Mouse (Mus musculus) kidney, adult 18-20 months (tissue): Measurements from ENCODE around the gene Gatd1.
"Not testable (repeated sequence)": the region's sequence is repeated elsewhere in the genome, so short reads cannot be mapped to it uniquely, and the experiment has no call there.

ENCODE experiments used
- DNase-seq: peaks from one replicate; pipeline ENCODE4 v3.0.0; 2021

Gatd1 gene

GRCm38 (mm10) chr7:141426948-141427730 is 13.2 kb upstream of the Gatd1 start:
- no peak for DNase-seq

DNA sequence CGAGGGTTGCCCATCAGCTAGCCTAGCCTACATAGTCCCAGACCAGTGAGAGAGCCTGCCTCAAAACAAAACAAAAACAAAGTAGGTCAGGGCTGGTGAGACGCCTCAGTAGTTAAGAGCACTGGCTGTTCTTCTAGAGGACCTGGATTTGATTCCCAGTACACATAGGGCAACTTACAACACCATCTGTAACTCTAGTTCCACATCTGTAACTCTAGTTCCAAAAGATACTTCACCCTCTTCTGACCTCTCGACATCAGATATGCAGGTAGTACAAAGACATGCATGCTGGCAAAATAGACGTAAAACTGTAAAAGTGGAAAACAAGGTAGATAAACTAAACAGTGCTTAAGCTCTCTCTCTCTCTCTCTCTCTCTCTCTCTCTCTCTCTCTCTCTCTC is 9.9 kb upstream of the Gatd1 start:
- DNase-seq, result no peak

DNA sequence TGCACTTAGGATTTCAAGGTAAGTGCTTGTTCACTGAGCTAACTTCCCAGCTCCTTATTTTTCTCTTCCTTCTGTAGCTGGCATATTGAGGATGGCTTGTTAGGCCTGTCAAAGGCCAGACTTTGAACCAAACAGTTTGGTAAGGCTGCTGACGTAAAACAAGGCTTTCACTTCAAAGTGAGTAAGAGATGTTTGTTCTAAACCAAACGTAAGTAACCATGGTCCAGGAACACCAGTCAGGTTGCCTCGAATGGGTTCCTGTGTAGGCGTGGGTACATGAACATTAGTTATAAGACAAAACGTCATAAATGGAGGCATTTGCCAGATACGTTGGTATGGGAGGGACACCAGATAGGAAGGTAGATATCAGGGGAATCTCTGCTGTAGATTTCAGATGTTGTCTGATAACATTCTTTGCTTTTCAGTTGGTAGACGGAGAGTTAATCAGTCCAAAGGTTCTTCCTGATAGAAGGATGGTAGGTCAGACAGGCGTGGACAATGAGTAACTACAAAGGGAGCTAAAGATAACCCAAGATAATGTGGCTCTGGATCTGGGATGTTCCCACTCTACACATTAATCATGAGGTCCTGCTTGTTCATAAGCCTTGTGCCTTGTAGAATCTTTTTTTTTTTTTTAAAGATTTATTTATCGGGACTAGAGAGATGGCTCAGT is 6.2 kb upstream of the Gatd1 start:
- DNase-seq, result no peak

DNA sequence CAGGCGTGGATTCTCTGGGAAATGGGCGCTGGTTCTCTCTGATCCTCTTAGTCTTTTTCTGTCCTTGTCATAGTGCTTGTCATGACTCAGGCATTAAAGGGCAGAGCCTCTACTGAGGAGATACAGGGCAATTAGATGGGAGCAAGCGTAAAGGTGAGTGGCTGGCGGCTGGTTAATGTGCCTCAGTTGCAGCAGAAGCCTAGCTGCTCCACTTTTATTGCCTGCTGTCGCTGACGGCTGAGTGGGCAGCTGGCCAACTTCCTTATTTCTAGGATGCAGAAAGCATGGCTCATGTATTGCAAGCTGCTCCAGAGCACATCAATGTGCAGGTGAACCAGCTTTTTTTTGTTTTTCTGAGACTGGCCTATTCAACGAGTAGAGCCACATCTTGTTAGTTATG is 5.0 kb upstream of the Gatd1 start:
- DNase-seq, result peak; percentile 45

- DNase-seq, result no peak
Measured at GRCm38 (mm10) chr7:141417731-141418681, 4.1 kb upstream of the Gatd1 start.

DNA sequence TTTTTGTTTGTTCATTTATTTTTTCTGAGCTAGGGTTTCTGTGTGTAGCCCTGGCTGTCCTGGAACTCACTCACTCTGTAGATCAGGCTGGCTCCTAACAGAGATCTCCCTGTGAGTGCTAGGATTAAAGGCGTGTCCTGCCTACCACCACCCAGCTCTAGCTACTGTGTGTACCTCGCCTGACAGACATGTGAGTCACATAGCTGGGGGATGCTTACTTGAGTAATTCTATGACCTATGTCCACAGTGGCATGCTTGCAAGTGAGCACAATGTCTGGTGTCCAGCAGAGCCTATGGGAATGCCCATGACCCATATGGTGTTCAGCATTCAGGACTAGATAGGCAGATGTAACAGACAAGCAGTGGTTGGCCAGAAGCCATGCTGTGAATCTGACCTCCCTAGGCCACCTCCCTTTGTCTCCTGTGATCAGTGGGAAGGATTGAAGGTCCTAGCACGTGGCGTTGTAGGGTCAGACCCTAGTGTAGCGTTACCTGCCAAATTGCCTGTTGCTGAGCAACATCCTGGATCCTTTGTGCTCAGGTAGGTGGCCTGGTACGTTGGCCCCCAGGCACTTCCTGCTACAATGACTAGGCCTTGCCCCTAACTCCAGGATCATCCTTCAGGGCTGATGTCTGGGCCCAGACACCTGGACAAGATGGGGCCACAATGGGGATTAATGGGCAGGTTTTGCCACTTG is 2.4 kb upstream of the Gatd1 start:
- no peak for DNase-seq

- DNase-seq, result no peak
Measured at GRCm38 (mm10) chr7:141413331-141413730, 605 bp downstream of the Gatd1 start.

GRCm38 (mm10) chr7:141411667-141412066 is 2.3 kb downstream of the Gatd1 start:
- DNase-seq, result no peak

GRCm38 (mm10) chr7:141410631-141411030 is 3.3 kb downstream of the Gatd1 start:
- DNase-seq, result no peak

DNA sequence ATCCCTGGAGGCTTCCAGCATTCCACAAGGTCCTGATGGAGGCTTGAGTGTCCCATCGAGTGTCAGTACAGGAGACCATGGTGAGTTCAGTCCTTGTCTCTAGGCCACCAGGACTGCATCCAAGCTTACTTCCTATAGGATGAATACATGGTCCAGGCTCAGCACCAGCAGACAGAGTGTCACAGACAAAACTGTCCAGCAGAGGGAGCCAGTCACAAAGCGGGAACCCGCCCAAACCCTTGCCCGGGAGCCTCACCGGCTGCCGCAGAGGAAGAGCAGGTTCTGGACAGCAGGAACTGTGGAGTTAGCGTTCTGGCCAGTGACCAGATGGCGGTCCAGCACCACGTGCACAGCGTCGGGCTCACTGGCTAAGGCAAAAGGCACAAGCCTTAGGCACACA is 5.1 kb downstream of the Gatd1 start:
- peak; percentile 89 for DNase-seq

DNA sequence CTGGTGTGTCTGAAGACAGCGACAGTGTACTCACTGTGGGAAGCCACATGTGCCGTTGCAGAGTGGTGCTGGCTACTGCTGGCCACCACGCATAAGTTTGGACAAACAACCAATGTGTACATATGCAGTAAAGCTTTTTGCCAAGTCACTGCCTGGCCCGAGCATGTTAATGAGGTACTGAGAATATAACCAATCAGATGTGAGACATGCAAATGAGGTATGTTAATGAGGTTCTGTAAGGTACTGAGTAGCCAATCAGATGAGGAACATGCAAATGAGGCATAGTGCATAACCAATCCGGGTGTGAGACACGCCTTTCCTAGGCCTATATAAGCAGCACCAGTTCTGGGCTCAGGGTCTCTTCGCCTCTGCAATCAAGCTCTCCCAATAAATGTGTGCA is 6.3 kb downstream of the Gatd1 start:
- DNase-seq, result not testable (repeated sequence)

GRCm38 (mm10) chr7:141405466-141405865 is 8.5 kb downstream of the Gatd1 start:
- no peak for DNase-seq

DNA sequence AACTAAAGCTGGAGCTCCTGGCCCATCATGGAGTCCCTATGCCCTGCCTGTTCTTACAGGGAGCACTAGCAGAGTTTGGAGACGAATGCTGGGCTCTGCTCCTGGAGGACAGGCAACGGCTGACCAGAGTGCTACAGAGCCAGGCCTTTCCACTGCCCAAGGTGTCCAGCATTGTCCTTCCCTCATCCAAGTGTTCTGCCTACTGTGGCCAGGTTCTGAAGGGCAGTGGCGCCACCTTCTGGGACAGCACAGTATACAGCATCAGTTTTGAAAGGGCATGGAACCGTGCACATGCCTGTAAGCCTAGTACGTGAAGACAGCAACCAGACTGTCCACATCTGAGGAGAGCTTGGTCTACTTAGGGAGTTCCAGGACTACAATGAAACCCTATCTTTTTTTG is 10.6 kb downstream of the Gatd1 start:
- peak; percentile 61 for DNase-seq

DNA sequence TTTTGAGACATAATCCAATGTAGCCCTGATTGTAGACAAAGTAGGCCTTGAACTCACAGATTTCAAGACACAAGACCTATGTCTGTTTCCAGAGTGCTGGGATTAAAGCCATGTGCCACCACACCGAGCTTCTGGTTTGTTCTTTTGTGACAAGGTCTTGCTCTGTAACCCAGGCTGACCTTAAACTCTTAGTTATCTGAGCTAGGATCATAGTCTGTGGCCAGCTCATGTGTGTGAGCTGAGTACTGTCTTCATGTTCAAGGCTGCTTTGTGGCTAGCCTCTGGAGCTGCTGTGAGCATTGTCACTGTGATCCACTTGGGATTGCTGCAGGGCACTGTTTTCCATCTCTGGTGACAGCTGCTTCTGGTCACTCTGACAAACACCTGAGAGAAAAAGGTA is 18.6 kb downstream of the Gatd1 start:
- no peak for DNase-seq

DNA sequence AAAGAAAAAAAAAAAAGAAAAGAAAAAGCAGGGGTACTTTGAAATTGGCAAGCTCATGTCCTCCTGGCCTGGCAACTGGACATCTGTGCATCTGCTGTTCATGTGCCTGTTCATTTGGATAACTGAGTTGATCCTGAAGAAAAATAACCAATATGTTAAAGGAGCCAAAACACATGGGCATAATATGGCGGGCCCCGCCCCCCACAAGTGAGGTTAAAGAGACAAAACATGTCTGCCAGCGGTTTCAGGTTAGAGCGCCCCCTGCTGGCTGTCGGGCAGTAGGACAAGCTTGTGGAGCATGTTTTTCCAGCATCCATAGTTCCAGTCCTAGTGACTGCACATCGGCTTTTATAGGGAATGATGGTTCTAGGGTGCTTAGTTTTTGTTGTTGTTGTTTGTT is 19.2 kb downstream of the Gatd1 start:
- peak; percentile 68 for DNase-seq

GRCm38 (mm10) chr7:141394158-141394557 is 19.8 kb downstream of the Gatd1 start:
- DNase-seq, result no peak

- no peak for DNase-seq
Measured at GRCm38 (mm10) chr7:141392552-141393222, 21.2 kb downstream of the Gatd1 start.

DNA sequence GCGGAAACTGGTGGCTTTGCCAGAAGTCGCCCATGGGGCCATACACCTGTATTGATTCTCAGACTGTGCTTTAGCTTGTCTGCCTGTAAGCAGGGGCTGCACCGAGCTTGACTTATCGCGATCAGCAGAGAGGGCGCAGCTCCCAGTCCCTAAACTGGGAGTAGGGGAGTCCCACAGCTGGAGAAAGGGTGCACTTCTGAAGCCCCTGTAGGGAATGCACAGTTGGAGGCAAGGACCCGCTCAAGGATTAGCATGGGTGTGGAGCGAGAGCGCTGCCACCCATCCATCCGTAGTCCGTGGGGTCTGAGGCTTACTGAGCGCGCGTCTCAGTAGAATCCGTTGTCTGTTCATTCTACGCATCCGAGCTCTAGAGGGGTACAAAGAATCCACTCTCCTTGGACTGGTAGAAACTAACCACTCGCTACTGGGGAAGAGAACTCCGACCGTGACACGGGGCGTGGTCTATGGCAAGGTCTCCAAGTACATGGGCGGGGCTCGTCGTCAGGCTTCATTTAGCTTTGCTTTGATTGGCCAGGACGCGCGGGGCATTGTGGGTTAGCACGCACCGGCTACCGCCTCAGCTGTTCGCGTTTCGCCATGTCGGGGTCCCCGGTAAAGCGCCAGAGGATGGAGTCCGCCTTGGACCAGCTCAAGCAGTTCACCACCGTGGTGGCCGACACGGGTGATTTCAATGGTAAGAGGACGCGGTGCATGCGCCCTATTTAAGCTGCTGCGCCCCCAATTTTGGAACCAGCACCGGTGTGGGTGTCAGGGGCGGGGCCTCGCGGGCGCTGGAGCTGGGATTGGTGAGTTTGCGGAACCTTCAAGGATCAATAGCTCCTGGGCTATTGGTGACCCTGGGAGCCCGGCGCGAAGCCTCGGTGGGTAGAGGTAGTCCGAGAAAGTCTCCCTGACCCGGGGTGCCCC is 22.0 kb downstream of the Gatd1 start, which contains the start of gene Taldo1:
Taldo1 (plus strand) TSS at position 575 of the 927 bp plus-strand sequence.
- DNase-seq, result peak; percentile 99

DNA sequence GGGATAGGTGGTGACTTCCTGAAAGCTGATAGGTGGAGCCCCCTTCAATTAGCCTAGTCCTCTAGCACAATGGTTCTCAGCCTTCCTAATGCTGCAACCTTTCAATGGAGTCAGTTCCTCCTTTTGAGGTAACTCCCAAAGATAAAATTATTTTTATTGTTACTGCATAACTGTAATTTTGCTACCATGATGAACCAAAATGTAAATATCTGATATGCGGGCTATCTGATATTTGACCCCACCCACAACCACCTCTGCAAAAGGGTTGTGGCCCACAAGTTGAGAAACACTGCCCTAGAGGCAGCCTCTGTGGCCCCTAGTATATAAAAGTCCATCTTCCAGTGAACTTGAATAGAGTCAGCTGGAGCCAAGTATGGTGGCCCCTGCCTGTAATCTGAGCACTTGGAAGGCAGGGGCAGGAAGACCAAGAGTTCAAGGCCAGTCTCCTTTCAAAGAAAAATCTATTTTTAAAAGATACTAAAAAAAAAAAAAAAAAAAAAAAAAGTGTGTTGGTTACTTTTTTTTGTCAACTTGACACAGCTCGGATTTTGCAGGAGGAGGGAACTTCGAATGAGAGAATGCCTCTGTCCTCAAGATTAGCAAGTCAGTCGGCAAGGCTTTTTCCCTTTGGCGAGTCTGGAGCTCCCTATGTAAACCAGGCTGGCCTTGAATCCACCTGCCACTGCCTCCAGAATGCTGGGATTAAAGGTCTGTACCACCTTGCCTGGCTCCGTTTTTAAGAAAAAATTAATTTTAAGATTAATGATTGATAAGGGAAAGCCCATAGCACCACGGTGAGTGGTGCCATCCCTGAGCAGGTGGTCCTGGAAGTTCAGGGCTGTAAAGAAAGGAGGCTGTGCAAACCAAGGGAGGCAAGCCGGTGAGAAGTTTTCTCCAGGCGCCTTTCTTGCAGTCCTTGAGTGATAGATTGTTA is 23.3 kb downstream of the Gatd1 start:
- peak; percentile 16 for DNase-seq
